Mouse (Mus musculus): ENCODE data around the gene Bysl. TPM values are rescaled to one million over a fixed set of nuclear protein-coding genes. Genes with fewer than 3 reads are reported as not detected.

Bysl gene
- total RNA-seq, 2 experiments from 2014 or later: 5.9 to 8.4 TPM

DNA sequence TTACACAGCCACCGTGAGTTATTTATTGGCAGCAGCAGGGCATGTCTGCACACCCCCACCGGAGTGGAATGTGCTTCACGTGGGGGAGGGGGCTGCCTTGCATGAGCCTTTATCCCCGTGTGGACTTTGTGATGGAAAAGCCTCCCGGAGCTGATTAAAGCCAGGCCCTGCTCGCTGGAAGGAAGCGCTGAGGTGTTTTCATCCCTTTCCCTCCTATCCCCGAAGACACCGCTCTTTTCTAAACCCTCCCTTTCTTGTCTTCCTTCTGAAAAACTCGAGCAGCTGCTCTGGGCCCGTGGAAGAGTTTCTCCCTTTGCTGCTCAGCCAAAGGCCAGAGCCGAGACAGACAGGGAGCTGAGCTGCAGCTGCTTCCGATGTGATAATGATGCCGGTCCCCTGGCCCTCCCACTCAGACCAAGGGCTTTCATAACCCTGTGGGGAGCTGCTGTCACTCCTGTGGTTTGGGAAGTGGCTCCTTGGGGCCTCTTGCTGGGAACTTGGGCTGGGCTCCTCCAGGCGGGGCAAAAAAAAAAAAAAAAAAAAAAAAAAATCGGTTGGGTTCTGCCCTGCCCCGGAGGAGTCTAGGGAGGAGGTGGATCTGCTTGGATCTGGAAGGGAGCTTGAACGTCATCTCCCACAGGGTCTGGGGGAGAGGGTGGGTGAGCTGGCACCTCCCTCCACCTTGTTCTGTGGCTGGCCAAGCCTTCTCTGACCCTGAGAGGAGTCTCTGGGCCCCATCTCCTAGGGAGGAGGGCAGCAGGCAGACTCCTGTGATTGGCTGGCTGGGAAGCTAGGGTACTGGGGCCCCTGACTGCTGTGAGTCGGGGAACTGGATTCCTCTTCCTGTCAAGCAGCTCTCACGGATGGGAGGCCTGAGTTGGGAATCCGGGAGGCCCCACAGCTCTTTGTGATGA, 15.8 kb downstream of the Bysl start:
- peak; percentile 33 for ATAC-seq (replicated peaks; ENCODE audit: low FRiP score, poor library complexity, severe bottlenecking)

DNA sequence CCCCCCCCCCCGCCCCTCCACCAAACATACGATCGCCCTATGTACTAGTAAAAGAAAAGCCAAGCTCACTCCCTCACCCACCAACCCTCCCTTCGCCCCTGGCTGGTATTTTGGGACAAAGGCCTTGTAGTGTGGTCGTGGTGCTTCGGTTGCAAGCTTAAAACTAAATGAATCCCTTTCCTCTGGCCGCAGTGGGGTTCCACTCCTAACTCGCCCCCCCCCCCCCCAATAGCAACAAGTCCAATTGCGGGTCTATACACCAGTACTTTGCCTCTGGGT, 16.4 kb downstream of the Bysl start:
- no peak for ATAC-seq (replicated peaks; ENCODE audit: low FRiP score, poor library complexity, severe bottlenecking)

DNA sequence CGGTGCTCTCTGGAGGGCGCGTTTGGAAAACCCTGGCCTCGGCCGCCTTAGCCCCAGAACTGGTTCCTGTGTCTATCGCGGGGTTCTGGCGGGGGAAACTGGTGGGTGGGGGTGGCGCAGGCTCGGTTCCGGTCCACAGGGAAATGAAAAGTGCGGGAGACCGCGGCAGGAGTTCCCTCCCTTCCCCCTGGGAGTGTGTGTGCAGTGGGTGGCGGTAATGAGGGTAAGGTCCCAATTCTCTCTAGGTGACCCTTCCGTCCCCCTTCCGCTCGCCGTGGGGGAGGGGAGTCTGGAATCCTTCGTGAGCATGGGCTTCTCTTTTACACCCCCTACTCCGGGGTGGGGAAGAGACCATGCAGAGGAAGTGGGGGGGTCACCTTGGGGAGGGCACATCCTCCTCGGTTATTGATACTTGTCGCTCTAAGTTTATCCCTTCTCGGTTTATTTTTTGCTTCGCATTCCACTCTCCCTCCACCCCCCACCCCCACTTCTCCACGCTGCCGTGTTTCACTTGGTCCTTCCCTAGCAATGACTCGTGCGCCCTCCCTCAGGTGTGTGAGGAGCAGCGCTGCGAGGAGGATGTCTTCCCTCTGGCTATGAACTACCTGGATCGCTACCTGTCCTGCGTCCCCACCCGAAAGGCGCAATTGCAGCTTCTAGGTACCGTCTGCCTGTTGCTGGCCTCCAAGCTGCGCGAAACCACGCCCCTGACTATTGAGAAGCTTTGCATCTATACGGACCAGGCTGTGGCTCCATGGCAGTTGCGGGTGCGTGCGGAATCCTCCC, 16.9 kb downstream of the Bysl start:
- ATAC-seq (replicated peaks; ENCODE audit: low FRiP score, poor library complexity, severe bottlenecking): peak; percentile 26; the same call in 1 of the 2 replicates

DNA sequence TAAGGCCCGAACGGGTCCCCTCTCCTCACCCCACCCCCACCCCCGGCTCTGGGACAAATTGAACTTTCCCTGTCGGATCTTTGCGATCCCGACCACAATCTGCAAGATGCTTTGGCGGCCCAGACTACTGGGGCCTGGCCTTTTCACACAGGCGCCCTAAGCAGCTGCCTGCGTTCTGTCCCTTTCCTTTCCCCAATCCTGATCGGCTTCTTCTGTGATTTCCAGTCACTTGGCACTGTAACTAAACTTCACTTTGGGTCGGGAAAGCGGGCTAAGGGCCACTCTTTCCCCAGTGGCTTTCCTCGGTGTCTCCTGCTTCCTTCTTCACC, 17.5 kb downstream of the Bysl start:
- ATAC-seq (replicated peaks; ENCODE audit: low FRiP score, poor library complexity, severe bottlenecking): no peak

DNA sequence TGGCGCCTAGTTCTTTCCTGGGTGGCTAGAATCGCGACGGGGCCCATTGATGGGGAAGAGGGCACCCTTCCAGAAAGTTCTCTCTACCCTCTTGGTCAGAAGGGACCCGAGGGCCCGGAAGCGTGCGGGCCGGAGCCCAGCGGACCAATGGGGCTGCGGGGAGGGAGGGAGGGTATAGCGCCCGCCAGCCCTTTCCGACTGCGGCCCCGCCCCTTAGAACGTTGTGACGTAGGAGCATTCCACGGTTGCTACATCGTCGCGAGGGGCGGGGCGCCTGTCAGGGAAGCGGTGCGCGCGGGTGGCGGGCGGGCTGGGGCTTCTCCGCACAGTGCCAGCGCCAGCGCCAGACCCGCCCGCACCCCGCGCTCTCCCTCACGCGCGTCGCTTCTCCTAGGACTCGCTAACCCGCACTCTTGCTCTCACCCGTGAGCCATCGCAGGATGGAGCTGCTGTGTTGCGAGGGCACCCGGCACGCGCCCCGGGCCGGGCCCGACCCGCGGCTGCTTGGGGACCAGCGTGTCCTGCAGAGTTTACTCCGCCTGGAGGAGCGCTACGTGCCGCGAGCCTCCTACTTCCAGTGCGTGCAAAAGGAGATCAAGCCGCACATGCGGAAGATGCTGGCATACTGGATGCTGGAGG, 18.0 kb downstream of the Bysl start:
- peak; percentile 72 for ATAC-seq (replicated peaks; ENCODE audit: low FRiP score, poor library complexity, severe bottlenecking)

DNA sequence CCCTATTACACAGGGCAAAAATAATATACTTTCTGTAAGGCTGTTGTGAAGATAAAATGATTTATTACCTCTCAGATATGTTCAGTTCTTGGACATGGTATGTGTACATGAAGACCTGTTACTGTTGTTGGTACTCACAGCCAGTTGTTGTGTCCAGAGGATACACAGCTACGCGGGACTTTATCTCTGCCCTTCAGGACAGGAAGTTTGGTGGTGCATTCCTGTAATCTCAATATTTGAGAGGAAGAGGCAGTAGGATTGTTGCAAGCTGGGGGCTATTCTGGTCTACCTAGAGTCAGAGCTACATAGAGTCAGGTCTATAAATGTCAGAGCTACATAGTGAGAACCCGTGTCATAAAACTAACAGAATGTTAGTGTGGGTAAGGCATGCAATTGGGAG, 20.2 kb downstream of the Bysl start:
- no peak for ATAC-seq (replicated peaks; ENCODE audit: low FRiP score, poor library complexity, severe bottlenecking)

DNA sequence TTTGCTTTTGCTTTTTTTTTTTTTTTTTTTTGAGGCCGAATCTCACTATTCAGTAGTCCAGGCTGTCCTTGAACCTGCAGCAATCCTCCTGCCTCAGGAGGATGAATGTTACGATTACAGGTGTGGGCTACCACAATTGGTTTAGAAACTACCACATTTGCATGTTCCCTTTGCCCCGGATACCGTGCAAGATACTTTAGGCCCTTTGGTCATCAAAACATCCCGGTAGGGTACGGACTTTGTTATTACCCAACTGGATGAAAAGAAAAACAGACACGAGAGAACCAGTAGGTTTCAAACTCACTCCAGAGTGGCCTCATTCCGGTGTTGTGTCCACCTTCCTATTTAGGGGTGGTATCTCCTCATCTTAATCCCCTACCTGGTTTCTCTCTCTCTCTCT, 22.8 kb downstream of the Bysl start:
- ATAC-seq (replicated peaks; ENCODE audit: low FRiP score, poor library complexity, severe bottlenecking): no peak

DNA sequence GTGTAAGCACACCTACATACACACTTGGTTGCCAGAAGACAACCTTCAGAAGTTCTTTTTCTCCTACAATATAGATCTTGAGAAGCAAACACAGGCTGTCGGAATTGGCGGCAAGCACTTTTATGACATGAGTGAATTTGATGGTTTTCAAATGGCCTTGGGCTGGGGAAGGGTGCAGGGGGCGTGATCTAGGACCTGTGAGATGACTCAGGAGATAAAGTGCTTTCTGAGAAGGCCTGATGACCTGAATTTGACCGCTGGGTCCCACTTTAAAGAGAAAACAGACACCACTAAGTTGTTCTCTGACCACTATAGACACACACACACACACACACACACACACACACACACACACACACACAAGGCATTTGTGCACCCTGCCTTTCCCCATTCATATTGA, 30.3 kb downstream of the Bysl start:
- ATAC-seq (replicated peaks; ENCODE audit: low FRiP score, poor library complexity, severe bottlenecking): no peak

DNA sequence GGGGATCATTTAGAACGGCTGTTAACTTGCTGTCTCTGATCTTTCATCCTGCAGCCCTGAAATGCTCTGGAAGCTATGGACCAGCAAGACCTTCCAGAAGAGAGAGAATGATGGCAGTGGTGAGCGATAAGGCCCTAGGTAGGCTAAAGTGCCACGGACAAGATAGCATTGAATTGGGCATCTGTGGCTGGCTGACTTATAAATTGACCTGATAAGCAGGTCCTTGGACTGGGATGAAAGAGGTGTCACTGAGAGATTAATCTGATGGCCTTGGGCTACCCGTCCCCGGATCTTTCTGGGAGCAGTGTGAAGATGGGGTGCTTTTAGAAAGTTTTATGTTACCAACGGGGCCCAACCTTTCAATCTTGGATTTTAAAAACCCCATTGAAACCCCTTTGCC, 32.6 kb downstream of the Bysl start:
- ATAC-seq (replicated peaks; ENCODE audit: low FRiP score, poor library complexity, severe bottlenecking): peak; percentile 97

DNA sequence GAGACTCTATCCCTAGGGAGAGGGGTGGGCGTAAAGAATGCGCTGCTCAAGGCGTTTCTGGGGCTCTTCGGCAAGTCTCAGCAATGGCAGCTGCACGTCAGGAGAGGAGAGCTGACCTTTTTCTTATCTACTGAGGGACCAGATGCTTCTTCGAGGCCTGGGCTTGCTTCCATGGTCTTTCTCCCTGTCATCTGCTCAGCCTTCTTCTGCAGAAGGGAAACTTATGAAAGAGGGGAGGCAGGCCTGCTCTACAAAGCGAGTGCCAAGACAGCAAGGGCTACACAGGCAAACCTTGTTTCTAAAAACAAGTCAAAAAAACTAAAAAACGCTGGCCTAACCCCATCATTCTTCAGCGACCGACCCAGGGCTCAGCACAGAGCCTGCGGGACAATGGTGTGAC, 36.5 kb downstream of the Bysl start:
- ATAC-seq (replicated peaks; ENCODE audit: low FRiP score, poor library complexity, severe bottlenecking): no peak

DNA sequence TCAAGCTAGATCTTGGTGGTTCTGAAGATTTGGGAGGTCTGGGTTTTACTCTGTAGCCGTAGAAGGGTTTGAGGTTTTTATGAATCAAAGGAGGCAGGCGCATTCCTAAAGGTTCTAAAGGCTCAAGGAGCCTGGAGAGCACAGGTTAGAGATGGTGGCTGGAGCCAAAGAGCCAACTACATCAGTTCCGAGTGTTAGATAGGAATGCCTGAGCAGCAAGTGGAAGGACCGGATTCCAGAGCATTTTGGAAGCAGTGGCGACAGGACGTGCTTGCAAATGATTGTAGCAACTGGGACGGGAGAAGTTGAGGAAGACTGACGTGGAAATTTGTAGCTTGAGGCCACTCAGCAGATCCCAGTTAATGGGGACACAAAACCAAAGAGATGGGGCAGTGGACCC, 37.3 kb downstream of the Bysl start:
- ATAC-seq (replicated peaks; ENCODE audit: low FRiP score, poor library complexity, severe bottlenecking): no peak

DNA sequence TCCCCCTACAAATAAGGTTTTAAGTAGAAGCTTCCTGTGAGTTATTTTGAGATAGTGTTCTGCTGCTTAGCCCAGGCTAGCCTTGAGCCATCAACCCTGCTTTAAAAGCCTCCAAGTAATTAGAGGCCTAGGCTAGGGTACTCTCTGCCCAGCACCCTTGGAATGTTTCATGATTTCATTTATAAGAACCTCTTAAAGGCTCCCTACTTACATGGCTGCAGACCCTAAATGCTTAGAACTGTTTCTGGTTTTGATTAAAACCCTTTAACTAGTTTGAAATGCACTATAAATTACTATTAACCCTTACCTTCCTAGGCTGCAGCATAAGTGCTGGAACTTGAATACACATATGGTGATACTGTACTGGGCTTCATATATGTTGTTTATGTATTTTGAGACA, 38.9 kb downstream of the Bysl start:
- ATAC-seq (replicated peaks; ENCODE audit: low FRiP score, poor library complexity, severe bottlenecking): no peak

DNA sequence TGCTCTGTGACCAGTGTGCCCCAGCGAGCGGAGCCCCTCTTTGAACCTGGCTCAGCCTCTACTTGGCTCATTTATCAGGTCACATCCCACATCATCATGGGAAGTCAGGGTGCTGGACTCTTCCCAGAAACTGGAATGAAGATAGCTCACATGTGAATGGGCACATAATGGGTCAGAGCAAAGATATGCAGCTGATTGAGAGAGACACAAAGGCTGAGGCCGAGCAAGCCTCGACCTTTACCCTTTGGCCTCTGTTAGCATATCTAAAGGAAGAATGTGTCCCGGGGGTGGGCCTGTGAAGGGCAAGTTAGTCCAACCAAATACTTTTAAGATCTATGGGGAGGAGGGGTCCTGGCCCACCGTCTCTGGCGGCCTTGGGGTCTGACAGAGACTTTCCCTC, 39.7 kb downstream of the Bysl start:
- ATAC-seq (replicated peaks; ENCODE audit: low FRiP score, poor library complexity, severe bottlenecking): no peak

DNA sequence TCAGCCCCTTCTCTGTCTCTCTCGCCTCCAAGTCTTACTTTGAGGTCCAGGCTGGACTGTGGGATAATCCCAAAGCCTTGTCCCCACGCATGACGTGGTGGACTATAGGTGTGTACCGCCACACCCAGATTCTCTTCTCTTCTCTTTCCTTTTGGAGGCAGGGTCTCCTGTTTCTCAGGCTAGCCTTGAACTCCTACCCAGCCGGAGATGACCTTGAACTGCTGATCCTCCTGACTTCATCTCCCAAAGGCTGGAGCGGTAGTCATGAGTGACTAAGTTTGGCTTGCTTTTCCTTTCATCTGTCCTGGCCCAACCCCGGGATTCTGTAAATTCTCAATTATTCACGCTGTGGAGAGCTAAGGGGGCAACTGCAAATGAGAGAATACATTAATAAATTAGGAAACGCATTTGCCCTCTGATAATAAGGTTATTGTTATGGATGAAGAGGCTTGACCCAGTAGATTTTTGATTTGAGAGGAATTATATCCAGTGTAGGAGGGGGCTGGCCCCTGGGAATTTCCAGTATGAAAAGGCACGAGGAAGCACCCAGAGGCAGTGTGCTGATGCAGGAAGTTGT, 42.3 kb downstream of the Bysl start:
- no peak; the same call in 1 of the 2 replicates for ATAC-seq (replicated peaks; ENCODE audit: low FRiP score, poor library complexity, severe bottlenecking)

DNA sequence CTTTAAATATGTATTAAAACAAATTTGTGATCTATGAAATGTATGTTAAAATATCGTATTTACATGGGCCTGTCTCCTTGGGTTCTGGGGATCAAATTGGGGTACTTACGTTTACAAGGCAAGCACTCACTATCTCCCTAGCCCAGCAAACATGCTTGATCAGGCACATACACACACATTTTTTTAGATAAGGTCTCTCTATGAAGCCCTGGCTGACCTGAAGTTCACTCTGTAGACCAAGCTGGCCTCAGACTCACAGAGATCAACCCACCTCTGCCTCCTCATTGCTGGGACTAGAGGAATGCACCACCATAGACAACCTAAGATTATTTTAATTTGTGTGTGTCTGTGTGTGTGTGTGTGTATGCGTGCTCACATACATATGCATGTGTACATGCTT, 42.9 kb downstream of the Bysl start:
- peak; percentile 90 for ATAC-seq (replicated peaks; ENCODE audit: low FRiP score, poor library complexity, severe bottlenecking)

DNA sequence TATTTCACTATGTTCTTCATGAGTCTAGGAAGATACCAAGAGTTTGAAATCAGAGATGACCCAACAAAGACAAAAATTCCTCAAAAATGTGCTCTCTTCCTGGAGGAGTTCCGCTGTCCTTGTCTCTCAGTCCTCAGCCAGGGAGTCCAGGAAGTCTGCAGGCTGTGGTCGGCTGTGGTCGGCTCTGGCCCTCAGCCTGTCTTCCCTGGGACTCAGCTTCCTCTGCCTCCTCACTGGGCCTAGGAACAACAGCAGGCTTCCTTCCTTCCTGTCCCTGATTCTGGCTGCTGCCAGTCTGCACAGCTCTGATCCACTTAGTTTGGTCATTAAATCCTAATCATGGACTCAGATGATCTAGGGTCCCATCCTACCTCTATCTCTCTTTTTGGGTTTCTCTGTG, 44.0 kb downstream of the Bysl start:
- no peak for ATAC-seq (replicated peaks; ENCODE audit: low FRiP score, poor library complexity, severe bottlenecking)

DNA sequence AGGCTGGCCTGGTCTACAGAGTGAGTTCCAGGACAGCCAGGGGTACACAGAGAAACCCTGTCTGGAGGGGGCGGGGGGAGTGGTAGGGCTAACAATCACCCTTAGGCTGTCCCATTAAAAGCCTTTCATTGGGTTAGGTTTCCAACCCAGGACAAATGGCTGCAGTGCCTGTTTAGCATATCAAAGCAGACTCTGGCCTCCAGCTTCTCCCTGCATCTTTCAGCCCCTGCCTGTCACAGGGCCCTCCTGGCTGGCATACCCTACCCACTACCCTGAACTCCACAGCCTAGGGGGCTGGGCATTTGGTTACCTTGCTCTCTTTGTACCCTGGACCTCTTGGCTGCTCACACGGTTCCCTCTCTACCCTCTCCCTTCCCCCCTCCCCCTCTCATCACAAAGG, 45.2 kb downstream of the Bysl start:
- ATAC-seq (replicated peaks; ENCODE audit: low FRiP score, poor library complexity, severe bottlenecking): no peak

DNA sequence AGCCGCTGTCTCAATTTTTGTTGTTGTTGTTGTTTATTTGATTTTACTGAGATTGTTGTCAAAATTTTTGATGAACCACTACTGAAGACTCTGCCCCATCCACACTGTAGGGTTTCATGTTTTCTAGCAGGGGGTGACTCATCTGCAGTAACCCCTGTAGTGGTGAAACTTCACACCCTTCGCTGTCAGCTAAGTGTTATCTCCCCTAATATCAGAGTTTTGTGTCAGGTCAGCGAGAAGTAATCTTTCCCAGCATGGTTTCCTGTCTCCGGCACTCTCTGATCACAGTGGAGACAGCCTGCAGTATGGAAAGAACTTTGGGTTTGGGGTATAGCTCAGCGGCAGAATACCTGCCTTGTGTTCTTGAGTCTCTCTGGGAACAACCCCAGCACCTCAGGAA, 46.7 kb downstream of the Bysl start:
- no peak for ATAC-seq (replicated peaks; ENCODE audit: low FRiP score, poor library complexity, severe bottlenecking)

DNA sequence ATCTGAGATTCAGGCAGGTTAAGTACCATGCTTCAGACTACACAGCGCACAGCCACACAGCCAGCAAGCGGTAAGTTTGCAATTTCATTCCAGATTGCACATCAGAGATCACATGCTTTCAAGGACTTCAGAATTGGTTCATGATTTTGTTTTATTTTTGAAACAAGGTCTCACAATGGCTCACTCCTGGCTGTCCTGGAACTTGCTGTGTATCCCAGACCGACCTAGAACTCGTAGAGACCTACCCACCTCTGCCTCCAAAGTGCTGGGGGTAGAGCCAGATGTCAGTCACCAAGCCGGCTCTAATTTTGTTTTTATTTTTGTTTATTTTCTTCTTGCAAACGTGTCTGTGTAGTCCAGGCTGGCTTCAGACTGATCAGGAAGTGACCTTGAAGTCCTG, 48.4 kb downstream of the Bysl start:
- no peak for ATAC-seq (replicated peaks; ENCODE audit: low FRiP score, poor library complexity, severe bottlenecking)

DNA sequence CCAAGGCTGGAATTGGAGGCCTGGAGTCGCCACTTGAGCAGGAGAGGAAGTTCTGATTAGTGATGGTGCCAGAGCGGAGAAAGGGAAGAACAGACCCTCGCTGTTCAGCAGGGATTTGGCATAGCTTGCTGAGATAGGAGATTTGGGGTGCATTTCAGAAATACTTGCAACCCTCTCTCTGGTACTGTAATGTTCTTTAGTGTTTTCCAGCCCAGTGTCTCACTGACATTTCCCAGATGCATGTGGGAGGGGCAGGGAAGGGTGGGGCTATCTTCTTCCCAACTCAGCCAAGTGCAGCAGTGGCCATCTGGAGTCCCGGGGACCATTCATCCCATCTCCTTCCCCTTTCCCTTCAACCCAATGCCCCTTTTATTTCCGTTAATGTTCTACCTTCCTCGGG, 51.6 kb downstream of the Bysl start:
- ATAC-seq (replicated peaks; ENCODE audit: low FRiP score, poor library complexity, severe bottlenecking): no peak

DNA sequence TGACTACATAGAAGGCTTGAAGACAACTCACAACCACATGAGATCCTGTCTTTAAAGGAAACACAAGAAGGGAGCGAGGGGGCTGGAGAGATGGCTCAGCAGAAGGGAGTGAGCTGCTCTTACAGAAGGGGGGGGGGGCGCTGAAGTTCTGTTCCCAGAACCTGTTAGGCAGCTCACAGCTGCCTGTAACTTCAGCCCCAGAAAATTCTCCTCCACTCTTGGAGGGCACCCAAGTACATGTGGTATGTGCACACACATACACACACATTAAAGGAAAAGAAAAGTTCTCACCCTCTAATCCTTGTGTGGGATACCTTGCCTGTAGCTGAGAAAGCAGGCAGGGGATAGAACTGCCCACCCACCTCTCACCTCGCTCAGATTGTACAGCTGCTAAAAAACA, 54.1 kb downstream of the Bysl start:
- ATAC-seq (replicated peaks; ENCODE audit: low FRiP score, poor library complexity, severe bottlenecking): no peak

All from erythroid progenitor cell, adult 5-6 weeks (primary cell).